Mouse (Mus musculus): ENCODE data around the gene Shtn1. TPM values are rescaled to one million over a fixed set of nuclear protein-coding genes. Genes with fewer than 3 reads are reported as not detected.

Shtn1 gene
- polyA plus RNA-seq, 1 experiment from 2014 or later: 2.7 TPM

DNA sequence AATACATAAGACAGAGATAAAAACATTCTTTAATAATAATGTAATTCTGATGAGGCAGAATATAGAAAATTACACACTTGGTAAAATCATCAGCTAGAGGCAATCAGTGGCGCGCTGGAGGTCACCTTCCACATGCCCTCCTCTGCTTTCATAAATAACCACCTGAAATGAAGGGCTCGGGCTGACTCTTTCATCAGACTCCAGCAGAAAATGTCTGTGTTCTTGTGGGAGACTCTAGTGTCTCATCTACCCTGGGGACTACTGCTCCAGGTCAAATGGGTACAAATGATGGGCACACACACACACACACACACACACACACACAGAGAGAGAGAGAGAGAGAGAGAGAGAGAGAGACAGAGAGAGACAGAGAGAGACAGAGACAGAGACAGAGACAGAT is 34.8 kb downstream of the Shtn1 start:
- Histone ChIP-seq H3K4me2 (ENCODE audit: low read depth) (no peak overlapping the region), H3K27ac (ENCODE audit: low read depth, low read length) (no peak overlapping the region), H3K36me3 (ENCODE audit: control insufficient read depth, insufficient read depth, low read length) (no peaks in the 10 kb centered on the region), H3K9me3 (ENCODE audit: control insufficient read depth, low read length) (no peaks in the 10 kb centered on the region), H3K9ac (ENCODE audit: low read length) (no peak overlapping the region), H3K4me3 (ENCODE audit: low read depth, low read length) (no peak overlapping the region), H3K4me1 (ENCODE audit: control insufficient read depth, insufficient read depth, low read length) (no peaks in the 10 kb centered on the region), H3K27me3 (ENCODE audit: control insufficient read depth, insufficient read depth, low read length) (no peaks in the 10 kb centered on the region)
- ATAC-seq (ENCODE audit: insufficient read depth, low FRiP score, low TSS enrichment) (no peak), DNase-seq (ENCODE audit: low spot score) (no peak)
- 82% methylated on average over 3 of the region's 3 CpGs for WGBS

DNA sequence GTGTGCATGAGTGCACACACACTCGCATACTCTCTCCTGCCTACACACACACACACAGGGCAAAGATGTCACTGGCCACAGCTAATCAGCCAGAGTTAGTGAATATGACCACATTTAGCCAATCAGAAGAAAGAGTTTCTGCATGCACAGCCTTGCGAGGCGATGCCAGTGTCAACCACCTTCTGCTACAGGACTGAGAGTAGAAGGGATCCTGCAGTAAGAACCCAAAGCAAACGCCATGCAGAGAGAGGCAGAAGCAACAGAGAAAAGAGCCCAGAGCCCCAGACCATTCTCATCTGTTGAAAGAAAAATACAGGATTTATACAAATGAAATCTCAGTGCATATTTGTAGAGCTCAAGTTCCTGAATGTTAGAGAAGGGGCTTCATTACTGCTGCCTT is 37.1 kb downstream of the Shtn1 start:
- no peak for ATAC-seq (ENCODE audit: insufficient read depth, low FRiP score, low TSS enrichment)
- Histone ChIP-seq H3K27ac (ENCODE audit: low read depth, low read length) (no peak overlapping the region), H3K36me3 (ENCODE audit: control insufficient read depth, insufficient read depth, low read length) (no peaks in the 10 kb centered on the region), H3K9ac (ENCODE audit: low read length) (no peak overlapping the region), H3K4me2 (ENCODE audit: low read depth) (no peak overlapping the region), H3K9me3 (ENCODE audit: control insufficient read depth, low read length) (no peaks in the 10 kb centered on the region), H3K4me1 (ENCODE audit: control insufficient read depth, insufficient read depth, low read length) (no peaks in the 10 kb centered on the region), H3K4me3 (ENCODE audit: low read depth, low read length) (no peak overlapping the region), H3K27me3 (ENCODE audit: control insufficient read depth, insufficient read depth, low read length) (no peaks in the 10 kb centered on the region)
- no peak for DNase-seq (ENCODE audit: low spot score)
- 86% methylated on average over 4 of the region's 4 CpGs for WGBS

DNA sequence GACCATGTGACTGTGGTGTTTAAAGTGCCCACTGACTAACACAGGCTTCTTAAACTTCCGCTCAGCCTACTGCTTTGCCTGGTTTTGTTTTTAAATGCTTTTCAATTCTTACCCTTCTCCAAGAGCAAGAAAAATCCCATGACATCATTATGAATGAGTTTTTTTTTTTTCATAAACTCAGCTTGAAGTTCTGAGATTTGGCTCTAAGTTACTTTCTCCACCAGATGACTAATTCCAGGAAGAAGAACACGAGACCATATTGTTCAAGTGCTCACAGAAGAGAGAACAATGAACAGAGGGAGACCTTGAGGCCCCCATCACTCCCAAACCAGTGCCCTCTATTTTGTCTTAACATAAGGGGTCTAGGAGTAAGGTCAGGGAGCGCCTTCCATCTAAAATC is 39.1 kb downstream of the Shtn1 start:
- Histone ChIP-seq H3K36me3 (ENCODE audit: control insufficient read depth, insufficient read depth, low read length) (no peaks in the 10 kb centered on the region), H3K9ac (ENCODE audit: low read length) (no peak overlapping the region), H3K4me2 (ENCODE audit: low read depth) (no peak overlapping the region), H3K9me3 (ENCODE audit: control insufficient read depth, low read length) (no peaks in the 10 kb centered on the region), H3K27me3 (ENCODE audit: control insufficient read depth, insufficient read depth, low read length) (no peaks in the 10 kb centered on the region), H3K4me1 (ENCODE audit: control insufficient read depth, insufficient read depth, low read length) (no peaks in the 10 kb centered on the region), H3K27ac (ENCODE audit: low read depth, low read length) (no peak overlapping the region), H3K4me3 (ENCODE audit: low read depth, low read length) (no peak overlapping the region)
- no peak for ATAC-seq (ENCODE audit: insufficient read depth, low FRiP score, low TSS enrichment)
- no peak for DNase-seq (ENCODE audit: low spot score)
- WGBS: 69% methylated on average over 3 of the region's 3 CpGs

DNA sequence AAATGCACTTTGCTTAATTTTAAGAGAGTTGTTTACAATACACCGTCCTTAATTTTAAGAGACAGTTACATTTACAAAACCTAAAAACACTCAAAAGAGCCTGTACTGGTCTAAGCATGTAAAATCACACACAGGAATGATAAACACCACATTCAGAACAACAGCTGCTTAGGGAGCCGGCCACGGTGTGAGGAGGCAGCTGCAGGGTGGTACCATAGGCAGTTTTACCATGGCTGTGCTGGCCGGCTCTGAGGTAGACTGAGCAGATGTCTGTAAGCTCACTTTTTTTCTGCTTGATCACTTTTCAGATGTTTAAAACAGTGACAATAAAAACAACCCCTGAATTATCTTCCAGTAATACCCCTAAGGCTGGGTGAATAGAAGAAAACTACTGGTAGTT is 42.7 kb downstream of the Shtn1 start:
- no peaks in the 10 kb centered on the region for H3K36me3 ChIP-seq (ENCODE audit: control insufficient read depth, insufficient read depth, low read length)
- no peaks in the 10 kb centered on the region for H3K27me3 ChIP-seq (ENCODE audit: control insufficient read depth, insufficient read depth, low read length)
- no peaks in the 10 kb centered on the region for H3K4me1 ChIP-seq (ENCODE audit: control insufficient read depth, insufficient read depth, low read length)
- no peak overlapping the region for H3K27ac ChIP-seq (ENCODE audit: low read depth, low read length)
- DNase-seq (ENCODE audit: low spot score) (no peak), ATAC-seq (ENCODE audit: insufficient read depth, low FRiP score, low TSS enrichment) (no peak)
- no peaks in the 10 kb centered on the region for H3K9me3 ChIP-seq (ENCODE audit: control insufficient read depth, low read length)
- H3K9ac ChIP-seq (ENCODE audit: low read length): no peak overlapping the region
- no peak overlapping the region for H3K4me2 ChIP-seq (ENCODE audit: low read depth)
- no peak overlapping the region for H3K4me3 ChIP-seq (ENCODE audit: low read depth, low read length)
- WGBS: 77% methylated on average over 4 of the region's 4 CpGs

DNA sequence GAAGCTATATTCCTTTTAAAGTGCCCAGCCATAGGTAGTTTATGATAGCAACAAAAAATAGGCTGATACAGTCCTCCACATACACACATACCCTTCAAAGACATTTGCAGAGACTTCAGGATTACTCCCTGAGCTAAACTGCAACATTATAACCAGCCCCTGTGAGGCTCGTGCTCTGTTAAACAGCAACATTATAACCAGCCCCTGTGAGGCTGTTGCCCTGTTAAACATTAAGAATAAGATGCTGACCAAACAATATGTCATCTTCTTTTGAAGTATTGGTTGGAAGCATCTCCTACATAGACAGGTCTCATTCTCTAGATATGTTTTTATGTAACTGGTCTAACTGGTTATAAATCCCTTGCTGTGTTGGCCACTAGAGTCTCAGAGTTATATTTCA is 45.7 kb downstream of the Shtn1 start:
- no peaks in the 10 kb centered on the region for H3K27me3 ChIP-seq (ENCODE audit: control insufficient read depth, insufficient read depth, low read length)
- no peaks in the 10 kb centered on the region for H3K9me3 ChIP-seq (ENCODE audit: control insufficient read depth, low read length)
- H3K4me1 ChIP-seq (ENCODE audit: control insufficient read depth, insufficient read depth, low read length): no peaks in the 10 kb centered on the region
- no peaks in the 10 kb centered on the region for H3K36me3 ChIP-seq (ENCODE audit: control insufficient read depth, insufficient read depth, low read length)
- ATAC-seq (ENCODE audit: insufficient read depth, low FRiP score, low TSS enrichment): no peak
- H3K4me3 ChIP-seq (ENCODE audit: low read depth, low read length): no peak overlapping the region
- no peak overlapping the region for H3K9ac ChIP-seq (ENCODE audit: low read length)
- no peak overlapping the region for H3K27ac ChIP-seq (ENCODE audit: low read depth, low read length)
- no peak for DNase-seq (ENCODE audit: low spot score)
- no peak overlapping the region for H3K4me2 ChIP-seq (ENCODE audit: low read depth)
- 85% methylated on average over 1 of the region's 1 CpGs for WGBS

DNA sequence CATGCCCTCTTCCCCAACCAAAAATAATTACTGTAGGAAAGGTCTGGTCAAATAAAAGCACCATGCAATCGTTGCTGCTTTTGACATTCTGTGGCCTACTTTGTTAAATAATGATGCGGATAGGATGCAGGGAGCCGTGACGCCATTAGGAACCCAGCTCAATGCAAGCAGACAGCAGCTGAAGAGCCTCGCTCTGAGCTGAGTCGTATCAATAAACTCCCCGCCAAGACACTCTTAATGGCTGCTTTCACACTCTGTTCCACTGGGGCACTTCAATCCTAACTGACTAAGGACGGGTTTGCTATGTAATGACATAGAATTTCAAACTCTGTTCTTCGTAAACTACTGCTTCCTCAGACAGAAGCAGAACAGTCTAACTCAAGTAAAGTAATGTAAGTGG is 46.9 kb downstream of the Shtn1 start:
- Histone ChIP-seq H3K9ac (ENCODE audit: low read length) (no peak overlapping the region), H3K36me3 (ENCODE audit: control insufficient read depth, insufficient read depth, low read length) (no peaks in the 10 kb centered on the region), H3K4me3 (ENCODE audit: low read depth, low read length) (no peak overlapping the region), H3K4me2 (ENCODE audit: low read depth) (no peak overlapping the region), H3K4me1 (ENCODE audit: control insufficient read depth, insufficient read depth, low read length) (no peaks in the 10 kb centered on the region), H3K27me3 (ENCODE audit: control insufficient read depth, insufficient read depth, low read length) (no peaks in the 10 kb centered on the region), H3K9me3 (ENCODE audit: control insufficient read depth, low read length) (no peaks in the 10 kb centered on the region), H3K27ac (ENCODE audit: low read depth, low read length) (no peak overlapping the region)
- DNase-seq (ENCODE audit: low spot score) (no peak), ATAC-seq (ENCODE audit: insufficient read depth, low FRiP score, low TSS enrichment) (no peak)
- WGBS: 47% methylated on average over 9 of the region's 9 CpGs

DNA sequence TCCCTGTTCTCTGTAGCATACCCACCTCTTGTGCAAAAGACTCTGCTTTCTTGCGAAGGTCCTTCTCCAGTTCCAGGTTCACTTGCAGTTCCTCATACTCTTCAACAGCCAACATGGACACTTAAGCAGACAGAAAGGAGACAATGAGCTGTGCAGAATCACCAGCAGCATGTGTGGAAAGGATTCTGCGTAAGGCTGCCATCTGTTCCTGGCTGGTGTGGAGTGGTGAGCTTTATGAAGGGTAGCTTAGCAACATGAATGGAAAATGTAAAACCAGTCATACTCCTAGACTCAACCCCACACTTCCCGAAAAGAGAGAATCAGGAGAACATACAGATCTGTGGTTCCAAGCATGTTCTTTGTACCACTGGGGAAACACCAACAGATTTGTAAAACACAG is 47.8 kb downstream of the Shtn1 start:
- no peaks in the 10 kb centered on the region for H3K27me3 ChIP-seq (ENCODE audit: control insufficient read depth, insufficient read depth, low read length)
- H3K4me3 ChIP-seq (ENCODE audit: low read depth, low read length): no peak overlapping the region
- H3K36me3 ChIP-seq (ENCODE audit: control insufficient read depth, insufficient read depth, low read length): no peaks in the 10 kb centered on the region
- H3K9ac ChIP-seq (ENCODE audit: low read length): no peak overlapping the region
- H3K4me1 ChIP-seq (ENCODE audit: control insufficient read depth, insufficient read depth, low read length): no peaks in the 10 kb centered on the region
- DNase-seq (ENCODE audit: low spot score) (no peak), ATAC-seq (ENCODE audit: insufficient read depth, low FRiP score, low TSS enrichment) (no peak)
- no peaks in the 10 kb centered on the region for H3K9me3 ChIP-seq (ENCODE audit: control insufficient read depth, low read length)
- no peak overlapping the region for H3K27ac ChIP-seq (ENCODE audit: low read depth, low read length)
- WGBS: 93% methylated on average over 3 of the region's 3 CpGs
- H3K4me2 ChIP-seq (ENCODE audit: low read depth): no peak overlapping the region

DNA sequence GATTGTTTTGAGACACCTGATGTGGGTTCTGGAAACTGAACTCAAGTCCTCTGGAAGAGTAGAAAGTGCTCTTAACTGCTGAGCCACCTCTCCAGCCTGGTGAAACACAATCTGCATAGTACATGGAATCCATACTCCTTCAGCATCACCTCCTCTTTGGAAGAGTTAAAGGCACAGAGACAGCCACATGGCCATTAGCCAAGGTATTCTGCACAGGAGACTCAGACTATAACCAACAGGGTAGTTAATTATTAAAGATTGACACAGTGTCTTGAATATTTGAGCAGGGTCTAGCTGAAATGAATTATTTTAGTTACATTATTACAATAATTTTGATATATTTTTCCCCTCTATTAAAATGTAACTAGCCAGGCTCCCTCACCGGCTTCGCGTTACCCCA is 52.0 kb downstream of the Shtn1 start:
- Histone ChIP-seq H3K27me3 (ENCODE audit: control insufficient read depth, insufficient read depth, low read length) (no peaks in the 10 kb centered on the region), H3K9me3 (ENCODE audit: control insufficient read depth, low read length) (peaks cover 2% of the 10 kb centered on the region; the same call in 1 of the 2 replicates), H3K4me3 (ENCODE audit: low read depth, low read length) (no peak overlapping the region), H3K36me3 (ENCODE audit: control insufficient read depth, insufficient read depth, low read length) (no peaks in the 10 kb centered on the region), H3K4me2 (ENCODE audit: low read depth) (no peak overlapping the region), H3K9ac (ENCODE audit: low read length) (no peak overlapping the region), H3K4me1 (ENCODE audit: control insufficient read depth, insufficient read depth, low read length) (no peaks in the 10 kb centered on the region), H3K27ac (ENCODE audit: low read depth, low read length) (no peak overlapping the region)
- no peak for DNase-seq (ENCODE audit: low spot score)
- no peak for ATAC-seq (ENCODE audit: insufficient read depth, low FRiP score, low TSS enrichment)
- WGBS: 96% methylated on average over 3 of the region's 3 CpGs

DNA sequence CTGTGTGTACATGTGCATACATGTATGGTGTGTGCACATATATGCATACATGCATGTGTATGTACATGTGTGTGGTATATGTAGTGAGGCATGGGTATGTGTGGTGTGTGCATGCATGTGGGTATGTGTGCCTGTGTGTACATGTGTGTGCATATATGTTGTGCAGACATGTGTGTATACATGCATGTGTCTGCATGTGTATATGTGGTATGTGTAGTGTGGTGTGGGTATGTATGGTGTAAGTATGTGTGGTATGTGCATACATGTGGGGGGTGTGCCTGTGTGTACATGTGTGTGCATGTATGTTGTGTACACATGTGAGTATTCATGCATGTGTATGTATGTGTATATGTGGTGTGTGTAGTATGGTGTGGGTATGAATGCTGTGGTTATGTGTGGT is 54.3 kb downstream of the Shtn1 start:
- H3K4me1 ChIP-seq (ENCODE audit: control insufficient read depth, insufficient read depth, low read length): no peaks in the 10 kb centered on the region
- ATAC-seq (ENCODE audit: insufficient read depth, low FRiP score, low TSS enrichment) (no peak), DNase-seq (ENCODE audit: low spot score) (no peak)
- peaks cover 2% of the 10 kb centered on the region; the same call in 1 of the 2 replicates for H3K9me3 ChIP-seq (ENCODE audit: control insufficient read depth, low read length)
- no peak overlapping the region for H3K9ac ChIP-seq (ENCODE audit: low read length)
- no peaks in the 10 kb centered on the region for H3K36me3 ChIP-seq (ENCODE audit: control insufficient read depth, insufficient read depth, low read length)
- H3K27ac ChIP-seq (ENCODE audit: low read depth, low read length): no peak overlapping the region
- H3K4me2 ChIP-seq (ENCODE audit: low read depth): no peak overlapping the region
- no peak overlapping the region for H3K4me3 ChIP-seq (ENCODE audit: low read depth, low read length)
- no peaks in the 10 kb centered on the region for H3K27me3 ChIP-seq (ENCODE audit: control insufficient read depth, insufficient read depth, low read length)

Measured in neural tube, embryonic 11.5 days (tissue).